Mouse (Mus musculus): ENCODE results near the gene Hap1.
A peak's percentile ranks its signal among the peaks of the same experiment; 100 is the strongest.
"Not testable (repeated sequence)": the region's sequence is repeated elsewhere in the genome, so short reads cannot be mapped to it uniquely, and the experiment has no call there.

Hap1 gene

DNA sequence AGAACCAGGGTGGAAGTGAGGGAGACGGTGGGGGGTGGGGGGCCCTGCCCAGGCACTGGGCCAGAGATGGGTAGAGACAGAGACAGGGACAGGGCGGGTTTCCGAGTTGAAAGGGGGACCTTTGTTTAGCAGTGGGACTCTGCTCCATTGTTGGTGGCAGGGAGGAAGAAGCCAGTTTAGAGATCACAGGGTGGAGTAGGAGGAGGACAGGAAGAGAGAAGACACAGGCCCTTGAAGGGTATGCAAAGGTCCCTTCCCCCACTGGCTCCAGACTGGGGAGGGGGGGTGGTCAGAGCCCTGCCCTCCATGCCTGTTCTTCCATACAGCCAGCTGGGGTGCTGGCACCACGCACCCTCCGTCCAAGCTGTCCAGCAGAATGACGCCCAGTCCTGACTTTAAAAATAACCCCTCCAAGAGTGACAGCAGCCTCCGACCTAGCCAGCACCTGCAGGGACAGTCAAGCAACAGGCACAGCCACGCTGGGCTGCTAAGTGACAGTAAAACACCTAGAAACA is 34.1 kb upstream of the Hap1 start:
- peak; percentile 84 to 90 for DNase-seq

DNA sequence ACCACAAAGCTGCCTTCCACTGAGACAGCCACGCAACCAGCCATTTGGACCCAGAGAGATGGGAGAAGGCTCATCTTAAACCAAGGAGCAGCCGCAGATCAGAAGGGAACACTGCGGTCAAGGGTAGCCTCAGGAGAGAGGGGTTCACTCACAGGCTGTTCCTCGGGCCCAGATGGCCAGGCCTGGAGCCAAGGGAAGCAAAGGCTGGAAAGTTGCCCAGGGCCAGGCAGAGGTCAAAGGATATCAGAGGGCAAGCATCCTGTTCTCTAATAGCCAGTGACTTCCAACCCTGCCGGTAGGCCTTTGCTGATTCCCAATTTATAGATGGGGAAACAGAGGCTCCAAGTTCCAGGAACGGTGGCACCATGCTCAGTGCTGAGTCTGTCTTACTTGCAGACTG is 32.7 kb upstream of the Hap1 start:
- peak; percentile 59 to 62 for DNase-seq

DNA sequence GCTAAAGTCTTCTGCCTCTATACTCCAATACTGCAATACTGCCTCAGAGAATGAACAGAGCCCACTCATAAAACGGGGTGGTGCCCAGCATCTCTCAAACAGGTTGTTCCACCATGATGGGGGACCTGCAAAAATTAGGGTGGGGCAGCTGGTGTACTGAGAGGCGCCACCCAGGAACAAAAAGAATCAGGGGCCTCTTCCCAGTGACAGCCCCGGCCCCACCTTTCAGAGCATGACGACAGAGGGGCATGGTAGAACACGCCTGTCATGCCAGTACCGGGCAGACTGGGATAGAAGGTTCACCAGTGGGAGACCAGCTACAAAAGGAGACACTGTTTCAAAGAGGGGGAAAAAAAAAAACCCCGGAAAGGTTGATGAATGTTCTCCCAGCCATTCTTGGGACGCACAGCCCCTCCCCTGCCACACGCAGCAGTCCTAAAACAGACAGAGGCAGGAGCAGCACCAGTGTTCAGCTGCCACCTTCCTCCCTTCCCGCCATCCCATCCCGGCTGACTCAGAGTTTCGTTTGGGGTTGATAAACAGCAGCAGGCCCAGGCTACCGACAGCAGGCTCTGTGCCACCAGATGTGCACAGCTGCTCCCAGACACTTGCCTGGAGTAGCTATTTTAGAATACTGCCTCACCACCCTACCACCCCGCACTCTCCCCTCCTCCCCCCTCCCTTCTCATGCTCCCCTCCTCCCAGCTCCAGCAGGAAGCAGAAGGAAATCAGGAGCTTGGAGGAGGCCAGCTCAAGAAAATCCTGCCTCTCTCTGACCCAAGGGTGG is 31.9 kb upstream of the Hap1 start:
- DNase-seq: no peak

DNA sequence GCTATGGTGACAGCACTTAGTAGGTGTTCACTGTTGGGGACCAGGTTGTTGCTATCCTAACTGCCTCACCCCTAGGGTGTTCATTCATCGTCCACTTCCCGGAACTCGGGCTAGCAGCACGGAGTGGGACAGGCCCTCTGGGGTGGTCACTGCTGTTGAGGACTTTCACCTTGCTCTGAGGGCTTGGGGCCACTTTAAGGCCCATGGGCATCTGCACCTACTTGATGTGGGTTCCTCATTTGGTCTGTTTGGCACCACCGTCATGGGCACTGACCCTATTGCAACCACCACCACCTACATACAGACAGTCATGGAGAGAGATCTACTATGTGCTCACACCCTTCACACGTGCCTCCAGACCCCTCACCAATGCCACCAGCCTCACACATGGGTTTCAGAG is 31.2 kb upstream of the Hap1 start:
- no peak for DNase-seq

DNA sequence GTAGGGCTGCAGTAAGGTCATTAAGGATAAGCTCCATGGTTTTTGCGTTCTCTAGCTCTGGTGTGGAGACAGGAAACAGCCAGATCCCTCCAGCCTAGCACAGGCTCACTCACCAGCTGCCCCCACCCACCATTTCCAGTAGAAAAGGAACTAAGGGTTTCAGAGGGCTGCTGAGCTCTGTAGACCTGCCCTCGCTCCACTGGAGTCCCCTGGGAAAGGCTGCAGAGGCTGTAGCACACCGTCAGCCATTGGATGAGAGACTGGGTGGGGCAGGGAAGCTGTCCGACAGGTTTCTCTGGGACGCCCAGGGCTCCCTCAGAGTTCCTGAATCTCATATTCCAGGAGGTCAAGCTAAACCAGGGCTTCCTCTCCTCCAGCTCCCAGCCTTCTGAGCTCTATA is 30.7 kb upstream of the Hap1 start:
- no peak for DNase-seq

DNA sequence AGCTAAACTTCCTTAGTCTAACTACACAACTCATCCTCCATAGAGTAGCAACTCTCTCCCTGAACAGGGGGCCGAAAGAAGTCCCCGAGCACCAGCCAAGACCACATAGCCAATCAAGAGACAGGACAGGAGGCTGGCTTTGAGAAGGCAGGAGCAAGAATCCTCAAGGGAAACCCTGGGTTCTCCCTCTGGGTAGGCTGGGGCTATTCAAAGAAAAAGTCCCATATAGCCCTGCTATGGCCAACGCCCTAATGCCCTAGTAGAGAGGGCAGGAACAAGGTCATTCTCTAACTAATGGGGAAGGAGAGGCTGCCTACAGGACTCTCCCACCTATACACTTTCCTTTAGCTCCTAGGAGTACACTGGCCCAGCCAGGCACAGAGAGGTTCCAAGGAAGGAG is 29.1 kb upstream of the Hap1 start:
- no peak for DNase-seq

DNA sequence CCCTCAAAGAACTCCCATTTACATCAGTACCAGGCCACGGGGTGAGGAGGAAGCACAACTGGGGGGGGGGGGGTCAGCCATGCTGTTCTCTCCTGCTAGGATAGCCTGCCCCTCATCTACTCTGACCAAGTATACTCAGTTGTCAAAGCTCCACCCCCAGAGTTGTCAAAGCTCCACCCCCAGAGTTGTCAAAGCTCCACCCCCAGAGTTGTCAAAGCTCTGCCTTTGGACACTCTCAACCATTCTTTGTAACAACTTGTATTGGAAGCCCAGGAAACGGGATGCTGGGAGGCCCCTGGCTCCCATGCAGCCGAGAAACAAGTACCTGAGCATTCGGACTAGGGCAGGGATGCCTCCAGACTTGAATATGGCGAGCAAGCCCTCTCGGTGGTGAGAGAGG is 26.8 kb upstream of the Hap1 start:
- no peak for DNase-seq

DNA sequence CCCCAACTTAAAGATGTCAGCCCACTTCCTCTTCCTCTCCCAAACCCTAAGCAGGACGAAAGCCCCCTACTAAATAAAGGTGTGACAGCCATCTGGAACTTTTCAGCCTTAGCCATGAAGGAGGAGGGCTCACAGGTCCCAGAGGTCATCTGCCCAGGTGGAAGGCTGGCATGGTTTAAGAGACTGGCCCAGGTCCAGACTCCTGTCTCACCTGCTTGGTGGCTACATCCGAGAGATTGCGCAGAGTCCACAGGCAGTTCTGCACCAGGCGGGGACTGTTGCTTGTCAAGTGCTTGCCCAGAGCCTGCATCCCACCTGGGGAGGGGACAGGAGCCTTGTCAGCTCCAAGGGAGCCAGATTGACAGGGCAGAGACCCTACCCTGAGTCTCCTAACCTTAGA is 23.4 kb upstream of the Hap1 start:
- no peak for DNase-seq

DNA sequence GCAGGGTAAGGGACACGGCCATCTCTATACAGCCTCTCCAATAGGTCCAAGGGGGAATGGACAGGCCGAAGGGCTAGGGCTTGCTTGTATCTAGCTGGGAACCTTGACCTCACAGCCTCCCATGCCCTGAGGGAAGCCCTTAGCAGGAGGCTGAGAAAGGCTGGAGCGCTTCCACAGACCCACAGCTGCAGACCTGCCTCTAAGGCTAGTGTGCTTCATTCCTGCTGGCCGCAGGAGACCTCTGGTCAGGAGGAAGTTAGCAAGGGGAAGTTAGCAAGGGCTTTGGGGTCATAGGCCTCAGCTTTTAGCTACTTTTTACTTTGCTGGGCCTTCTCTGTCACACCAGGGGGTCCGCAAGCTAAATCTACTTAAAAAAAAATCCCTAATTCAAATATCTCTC is 22.5 kb upstream of the Hap1 start:
- DNase-seq: no peak

DNA sequence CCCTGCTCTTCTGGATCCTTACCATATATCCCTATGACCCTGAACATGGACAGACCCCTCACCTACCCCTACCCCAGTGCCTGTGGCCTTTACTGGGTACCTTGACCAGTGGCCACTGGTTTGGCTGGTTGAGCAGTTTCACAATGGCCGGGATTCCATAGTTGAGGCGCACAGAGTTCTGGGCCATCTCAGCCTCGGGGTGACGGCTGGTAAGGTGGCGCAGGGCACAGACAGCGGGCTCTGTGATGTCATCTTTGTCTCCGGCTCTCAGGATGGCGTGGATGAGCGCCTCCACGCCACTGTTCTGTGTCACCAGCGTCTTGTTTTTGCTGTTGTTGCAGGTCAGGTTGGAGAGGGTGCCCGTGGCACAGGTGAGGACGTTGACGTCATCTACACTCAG is 22.1 kb upstream of the Hap1 start:
- DNase-seq: no peak

DNA sequence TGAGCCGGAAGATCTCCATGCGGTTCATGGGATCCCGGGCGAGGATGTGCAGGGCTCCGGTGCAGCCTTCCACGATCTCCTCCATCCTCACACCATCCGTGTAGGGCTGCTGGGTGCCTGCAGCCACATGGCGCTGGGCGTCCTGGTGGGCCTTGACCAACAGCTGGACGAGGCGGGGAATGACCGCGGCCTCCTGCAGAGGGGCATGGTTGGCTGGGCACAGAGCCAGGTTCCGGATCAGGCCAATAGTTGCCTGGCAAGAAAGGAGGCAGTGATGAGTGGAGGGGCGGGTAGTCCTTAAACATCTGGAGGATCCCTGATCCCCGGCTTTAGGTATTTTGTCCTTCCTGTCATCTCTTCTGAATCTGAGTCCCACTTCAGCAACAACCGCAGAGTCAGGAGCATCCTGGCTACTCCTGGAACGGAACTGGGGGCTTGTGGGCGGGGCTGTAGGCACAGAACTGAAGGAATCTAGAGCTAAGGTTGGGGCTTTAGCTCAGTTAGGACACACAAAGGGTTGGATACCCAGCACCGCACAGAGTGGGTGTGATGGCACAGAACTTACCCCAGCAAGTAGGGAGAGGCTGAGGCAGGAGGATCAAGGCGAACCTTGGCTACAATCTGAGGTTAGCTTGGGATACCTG is 20.9 kb upstream of the Hap1 start:
- no peak for DNase-seq

DNA sequence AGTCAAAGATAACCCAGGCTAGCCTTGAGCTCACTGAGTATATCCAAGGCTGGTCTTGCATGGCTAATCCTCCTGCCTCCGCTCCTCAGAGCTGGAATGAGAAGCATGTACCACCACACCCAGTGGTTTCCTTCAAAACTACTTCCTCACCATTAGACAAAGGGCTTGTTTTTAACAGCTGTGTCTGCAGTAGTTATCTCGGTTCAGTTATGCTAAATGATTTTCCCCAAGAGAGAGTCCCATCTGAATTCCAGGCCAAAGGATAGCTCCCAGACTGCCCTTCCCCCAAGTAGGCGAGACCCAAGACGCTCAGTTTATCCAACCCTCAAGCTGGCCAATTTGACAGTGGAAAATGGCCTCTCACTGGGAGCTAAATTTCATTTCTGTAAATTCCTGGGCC is 20.1 kb upstream of the Hap1 start:
- DNase-seq: no peak

DNA sequence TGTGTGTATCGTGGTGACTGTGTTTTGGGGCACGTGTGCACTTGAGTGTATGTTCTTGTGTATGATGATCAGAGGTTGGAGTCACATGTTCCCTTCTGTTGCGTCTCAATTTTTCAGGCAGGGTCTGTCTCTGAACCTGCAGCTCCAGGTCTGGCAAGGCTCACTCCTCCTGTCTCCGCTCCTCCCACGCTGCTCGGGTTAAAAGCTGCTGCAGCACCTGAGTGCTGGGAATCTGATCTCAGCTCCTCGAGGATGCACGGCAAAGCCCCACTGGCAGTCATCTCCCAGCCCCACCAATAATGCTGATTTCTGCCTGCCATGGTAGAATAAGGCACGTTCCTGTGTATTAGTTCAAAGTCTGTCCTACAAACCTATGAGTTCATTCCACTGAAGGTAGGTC is 19.2 kb upstream of the Hap1 start:
- DNase-seq: no peak

DNA sequence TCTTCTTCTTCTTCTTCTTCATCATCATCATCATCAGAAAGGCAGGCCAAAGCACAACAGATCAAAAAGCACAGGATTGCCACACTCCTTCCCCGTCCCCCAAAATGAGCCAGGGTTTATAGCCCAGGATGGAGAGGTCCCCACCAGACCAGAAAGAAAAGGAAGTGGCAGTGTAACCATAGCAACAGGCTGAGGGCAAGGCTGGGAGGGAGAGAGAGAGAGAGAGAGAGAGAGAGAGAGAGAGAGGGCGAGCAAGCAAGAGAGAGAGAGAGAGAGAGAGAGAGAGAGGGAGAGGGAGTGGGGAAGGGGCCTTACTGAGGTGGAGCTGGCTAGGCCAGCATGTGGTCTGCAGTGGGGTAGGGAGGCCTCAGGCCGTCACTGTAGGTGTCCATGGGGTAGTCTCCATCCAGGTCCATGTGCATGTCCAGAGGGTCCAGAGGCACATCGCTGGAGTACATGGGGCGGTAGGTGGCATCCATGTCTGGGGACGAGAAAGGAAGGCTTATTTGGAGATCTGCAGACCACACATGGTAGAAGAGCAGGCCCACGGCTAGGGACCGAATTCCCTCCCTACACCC is 16.1 kb upstream of the Hap1 start:
- DNase-seq: no peak

DNA sequence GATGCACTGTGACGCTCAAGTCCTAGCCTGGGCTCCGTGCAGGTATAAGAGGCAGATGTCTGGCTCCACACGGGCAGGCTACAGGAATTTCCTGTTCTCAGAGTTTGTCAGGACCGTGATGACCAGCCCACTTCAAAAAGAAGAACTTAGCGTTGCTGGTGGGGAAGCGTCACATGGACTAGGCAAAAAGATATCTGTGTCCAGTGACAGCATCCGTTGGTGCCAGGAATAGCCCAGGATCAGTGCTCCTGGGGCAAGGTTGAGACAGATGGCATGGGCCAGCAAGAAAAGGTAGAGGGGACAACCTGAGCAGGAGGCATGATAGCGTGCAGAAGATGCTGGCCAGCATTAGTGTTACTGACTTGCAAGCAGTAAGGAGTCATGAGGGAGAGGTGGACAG is 13.9 kb upstream of the Hap1 start:
- DNase-seq: no peak

DNA sequence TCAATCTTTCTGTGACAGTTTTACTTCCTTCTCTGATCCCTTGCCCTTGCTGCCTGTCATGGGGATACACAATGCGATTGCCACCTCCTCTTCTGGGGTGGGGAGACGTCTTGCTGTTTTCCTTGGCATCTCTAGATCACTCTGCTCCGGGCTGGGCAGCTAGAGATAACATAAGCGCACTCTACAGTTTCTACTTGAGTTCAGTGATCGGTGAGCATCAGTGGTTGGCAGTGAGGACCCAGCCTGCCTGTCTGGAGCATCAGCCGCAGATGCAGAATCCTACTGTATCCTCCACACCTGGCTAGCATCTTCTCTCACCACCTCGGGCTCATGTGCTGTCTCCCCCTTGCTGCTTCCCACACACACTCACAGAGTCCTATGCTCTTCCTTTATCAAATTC is 13.2 kb upstream of the Hap1 start:
- no peak for DNase-seq

DNA sequence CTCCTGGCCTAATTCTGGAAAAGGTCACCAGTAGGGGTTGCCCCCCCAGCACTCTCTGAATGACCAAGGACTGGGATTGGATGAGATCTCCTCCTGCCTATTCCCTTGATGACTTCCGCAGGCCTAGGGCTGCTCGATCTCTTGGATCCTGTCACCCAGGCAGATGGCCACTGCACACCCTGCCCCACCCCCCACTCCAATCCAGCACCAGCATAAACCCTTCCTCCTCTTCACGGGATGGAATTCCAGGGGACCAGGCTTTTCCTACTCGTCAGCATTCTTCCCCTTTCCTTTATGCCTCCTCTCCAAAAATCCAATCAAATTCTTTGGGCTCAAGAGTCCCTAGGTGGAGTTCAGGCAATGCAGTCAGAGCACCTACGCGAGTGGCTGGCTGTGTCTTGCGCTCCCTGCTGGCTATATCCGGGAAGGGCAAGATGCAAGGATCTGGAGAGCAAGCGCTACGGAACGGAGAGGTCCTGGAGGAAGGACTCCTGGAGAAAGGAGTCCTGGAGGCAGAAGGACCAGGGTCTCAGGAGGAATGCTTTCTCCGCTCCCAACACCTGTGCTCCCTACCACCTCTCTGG is 7.1 kb upstream of the Hap1 start:
- peak; percentile 87 to 89 for DNase-seq

DNA sequence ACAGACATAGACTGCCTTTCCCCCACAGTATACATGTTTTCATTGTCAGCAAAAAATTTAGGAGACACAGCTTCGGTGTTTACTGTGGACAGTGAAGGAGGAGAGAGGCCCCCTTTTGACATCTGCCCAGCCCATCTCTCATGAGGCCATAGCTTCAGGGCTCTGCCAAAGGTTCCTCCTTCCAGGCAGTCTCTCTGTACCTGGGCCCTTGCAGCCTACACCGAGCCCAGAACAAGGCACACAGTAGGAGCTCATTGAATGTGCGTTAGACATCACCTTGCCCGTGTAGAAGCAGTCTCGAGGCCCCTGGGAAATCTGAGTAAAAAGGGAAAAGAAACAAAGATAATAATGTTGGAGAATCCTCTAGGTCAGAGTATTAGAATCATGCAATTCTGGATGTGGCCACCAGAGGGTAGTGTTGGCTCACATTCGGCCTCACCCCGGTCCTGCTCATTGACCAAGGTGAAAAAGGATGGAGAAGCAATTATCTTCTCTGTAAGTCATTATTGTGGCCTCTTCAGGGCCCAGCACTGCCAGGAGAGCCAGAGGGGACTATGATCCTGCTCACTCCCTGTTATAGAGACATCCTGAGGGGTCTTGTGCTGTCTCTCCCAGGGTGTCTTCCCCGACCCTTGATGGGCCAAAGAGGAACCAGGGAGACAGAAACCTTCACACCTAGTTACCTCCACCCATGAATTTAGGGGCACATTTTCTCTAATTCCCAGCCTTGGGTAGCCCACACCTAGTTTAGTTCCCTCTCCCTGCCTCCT is 6.5 kb upstream of the Hap1 start:
- DNase-seq: peak; percentile 87 to 92

DNA sequence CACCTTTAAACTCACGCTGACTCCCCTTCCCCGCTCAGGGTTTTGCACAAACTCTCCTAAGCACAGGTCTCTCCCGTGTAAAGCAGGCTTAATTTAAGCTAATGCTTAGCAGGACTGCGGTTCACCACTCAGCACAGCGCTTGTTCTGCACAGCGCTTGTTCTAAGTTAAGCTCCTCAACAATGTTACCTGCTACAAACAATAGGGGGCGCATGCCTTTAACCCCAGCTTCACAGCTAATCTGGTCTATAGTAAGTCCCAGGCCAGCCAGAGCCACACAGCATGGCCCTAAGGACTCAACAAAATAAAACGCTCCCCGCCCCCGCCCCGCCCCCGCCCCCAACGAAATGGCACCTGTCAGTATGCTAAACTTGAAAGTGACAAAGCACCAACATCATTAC is 5.1 kb upstream of the Hap1 start:
- DNase-seq: not testable (repeated sequence)

DNA sequence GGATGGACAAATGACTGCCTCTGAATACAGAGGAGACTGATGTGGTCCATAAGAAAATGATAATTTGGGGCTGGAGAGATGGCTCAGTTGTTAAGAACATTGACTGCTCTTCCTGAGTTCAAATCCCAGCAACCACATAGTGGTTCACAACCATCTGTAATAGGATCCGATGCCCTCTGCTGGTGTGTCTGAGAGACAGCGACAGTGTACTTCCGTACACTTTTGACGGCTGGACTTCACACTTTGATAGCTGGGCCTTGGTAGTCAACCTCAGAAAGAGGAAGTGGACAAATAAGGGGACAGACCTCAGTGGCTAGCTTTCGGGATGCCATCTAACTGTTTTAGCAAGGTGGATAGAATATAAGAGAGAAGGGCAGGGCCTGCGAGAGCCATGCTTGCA is 4.2 kb upstream of the Hap1 start:
- DNase-seq: no peak

DNA sequence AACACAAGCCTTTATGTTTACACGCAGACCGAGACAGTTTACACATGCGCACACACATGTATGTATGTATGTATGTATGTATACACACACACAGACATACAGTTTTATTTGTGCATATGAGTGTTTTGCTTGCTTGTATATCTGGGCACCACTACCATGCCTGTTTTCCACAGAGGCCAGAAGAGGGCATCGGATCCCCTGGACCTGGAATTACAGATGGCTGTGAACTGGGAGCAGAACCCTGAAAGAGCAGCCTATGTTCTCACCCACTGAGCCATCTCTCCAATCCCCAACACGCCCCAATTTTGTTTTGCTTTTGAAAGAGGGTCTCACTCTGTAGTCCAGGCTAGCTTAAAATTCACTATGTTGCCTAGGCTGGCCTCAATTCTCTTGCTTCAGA is 1.5 kb upstream of the Hap1 start:
- no peak for DNase-seq

DNA sequence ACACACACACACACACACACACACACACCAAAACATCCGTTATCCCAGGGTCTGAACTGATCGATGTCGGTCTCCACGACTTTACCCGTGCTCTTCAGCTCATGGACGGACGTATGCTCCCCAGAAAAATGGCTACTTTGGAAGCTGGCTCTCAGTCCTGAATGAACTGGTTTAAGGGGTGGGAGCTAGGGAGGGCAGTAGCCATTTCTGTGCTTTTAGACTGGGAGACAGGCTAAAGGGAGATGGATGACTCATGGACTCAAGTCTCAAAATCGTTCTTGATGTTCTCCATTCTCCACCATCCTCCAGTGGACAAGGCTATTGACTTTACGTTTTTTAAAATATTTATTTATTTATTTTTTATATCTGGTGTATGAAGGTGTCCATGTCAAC is 887 bp upstream of the Hap1 start:
- no peak for DNase-seq

Data from cerebellum, postnatal 10 days (tissue).